Mouse (Mus musculus): Measurements from ENCODE around the gene Zfp619. TPM values are rescaled to one million over a fixed set of nuclear protein-coding genes. Genes with fewer than 3 reads are reported as not detected.
"Not testable (repeated sequence)": the region's sequence is repeated elsewhere in the genome, so short reads cannot be mapped to it uniquely, and the experiment has no call there.

Zfp619 gene
- polyA plus RNA-seq, 1 experiment, result not detected

DNA sequence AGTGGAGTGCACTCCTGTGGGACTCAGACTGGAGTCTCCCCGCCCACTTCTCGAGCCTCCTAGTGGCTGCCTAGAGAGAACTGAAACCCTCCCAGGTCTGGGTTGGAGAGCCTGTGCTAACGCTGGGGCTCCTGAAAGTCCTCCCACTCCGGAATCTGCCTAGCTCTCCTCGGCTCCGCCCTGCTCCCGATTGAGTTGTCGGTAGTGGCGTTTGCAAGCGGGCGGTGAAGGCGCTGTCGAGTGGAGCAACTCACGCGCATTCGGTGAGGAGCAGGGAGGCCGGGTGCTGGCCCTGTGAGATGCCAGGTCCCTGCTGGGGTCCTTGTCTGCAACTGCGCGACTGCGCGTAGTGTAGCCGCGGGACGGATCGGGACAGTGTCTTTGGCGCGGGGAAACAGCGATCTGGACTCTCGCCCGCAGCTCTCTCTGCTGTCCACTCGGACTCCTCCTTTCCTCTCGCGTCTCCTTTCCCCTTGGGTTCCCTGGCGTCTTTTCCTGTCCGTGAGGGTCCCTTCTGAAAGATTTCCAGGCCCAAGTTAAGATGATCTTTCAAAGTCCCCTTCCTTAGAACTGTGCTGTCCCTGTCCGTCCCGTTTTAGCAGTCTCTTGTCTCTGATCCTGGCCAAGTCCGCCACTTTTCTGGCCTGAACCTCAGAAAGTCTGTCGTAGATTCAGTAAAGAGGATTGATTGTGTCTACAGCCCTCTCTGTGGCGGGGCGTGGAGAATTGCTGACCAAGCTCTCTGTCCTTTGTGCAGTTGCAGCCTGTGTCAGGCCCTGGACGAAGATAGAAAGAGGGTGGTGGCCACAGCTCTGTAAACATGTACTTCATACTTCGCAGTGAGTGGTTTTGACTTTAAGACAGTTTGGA lies 26.9 kb downstream of the Zfp619 start:
- Histone ChIP-seq H3K4me1 (peaks cover 10% of the 10 kb centered on the region), H3K9me3 (no peaks in the 10 kb centered on the region), H3K27me3 (replicated peaks) (peaks cover 4% of the 10 kb centered on the region), H3K36me3 (replicated peaks; ENCODE audit: low read length) (no peaks in the 10 kb centered on the region), H3K4me3 (replicated peaks) (peak overlapping the region; percentile 91)
- TF ChIP-seq GATA1 (IDR thresholded peaks at IDR 0.05; ENCODE audit: borderline replicate concordance, low read length) (no peak), FLI1 (IDR thresholded peaks at IDR 0.05; ENCODE audit: low read length) (no peak)

DNA sequence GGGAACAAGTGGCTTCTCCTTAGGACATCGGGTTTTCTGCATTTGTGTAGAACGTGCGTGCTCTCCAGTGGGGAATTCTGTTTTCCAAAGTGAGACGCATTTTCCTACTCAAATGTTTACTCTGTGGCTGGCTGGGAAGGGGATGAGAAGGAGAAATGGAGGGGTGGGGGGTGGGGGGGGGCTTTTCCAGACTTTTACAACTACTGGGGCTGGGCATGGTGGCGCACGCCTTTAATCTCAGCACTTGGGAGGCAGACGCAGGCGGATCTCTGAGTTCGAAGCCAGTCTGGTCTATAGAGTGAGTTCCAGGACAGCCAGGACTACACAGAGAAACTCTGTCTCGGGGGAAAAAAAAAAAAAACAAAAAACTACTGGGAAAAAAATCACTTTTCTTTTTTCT lies 27.6 kb downstream of the Zfp619 start:
- Histone ChIP-seq H3K9me3 (no peaks in the 10 kb centered on the region), H3K4me1 (peaks cover 10% of the 10 kb centered on the region), H3K27me3 (replicated peaks) (peaks cover 4% of the 10 kb centered on the region), H3K36me3 (replicated peaks; ENCODE audit: low read length) (no peaks in the 10 kb centered on the region), H3K4me3 (replicated peaks) (peak overlapping the region; percentile 91)
- no peak for TF ChIP-seq GATA1 (IDR thresholded peaks at IDR 0.05; ENCODE audit: borderline replicate concordance, low read length)
- no peak for TF ChIP-seq FLI1 (IDR thresholded peaks at IDR 0.05; ENCODE audit: low read length)

DNA sequence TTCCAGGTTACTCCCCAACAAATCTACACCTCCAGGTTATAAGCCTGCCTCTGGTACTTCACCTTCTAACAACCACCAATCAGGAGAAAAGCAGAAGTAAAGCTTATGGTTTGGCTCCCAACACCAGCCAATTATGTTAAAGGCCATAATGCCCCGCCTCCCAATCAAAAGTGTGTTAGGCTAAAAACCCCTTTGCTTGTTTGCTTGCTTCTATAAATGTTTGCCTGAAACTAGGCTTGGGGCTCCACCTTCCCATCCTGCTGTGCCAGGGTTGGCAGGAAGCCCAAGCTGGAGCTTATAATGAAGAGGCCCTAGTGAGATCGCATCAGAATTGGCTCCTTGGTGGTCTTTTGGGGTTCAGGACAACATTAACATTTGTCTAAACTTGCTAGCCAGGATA lies 31.8 kb downstream of the Zfp619 start:
- H3K36me3 ChIP-seq (replicated peaks; ENCODE audit: low read length), result no peaks in the 10 kb centered on the region
- H3K27me3 ChIP-seq (replicated peaks), result peaks cover 2% of the 10 kb centered on the region
- no peak for TF ChIP-seq GATA1 (IDR thresholded peaks at IDR 0.05; ENCODE audit: borderline replicate concordance, low read length)
- TF ChIP-seq FLI1 (IDR thresholded peaks at IDR 0.05; ENCODE audit: low read length), result no peak
- H3K9me3 ChIP-seq, result no peaks in the 10 kb centered on the region
- peaks cover 11% of the 10 kb centered on the region for H3K4me1 ChIP-seq
- H3K4me3 ChIP-seq (replicated peaks), result no peak overlapping the region

DNA sequence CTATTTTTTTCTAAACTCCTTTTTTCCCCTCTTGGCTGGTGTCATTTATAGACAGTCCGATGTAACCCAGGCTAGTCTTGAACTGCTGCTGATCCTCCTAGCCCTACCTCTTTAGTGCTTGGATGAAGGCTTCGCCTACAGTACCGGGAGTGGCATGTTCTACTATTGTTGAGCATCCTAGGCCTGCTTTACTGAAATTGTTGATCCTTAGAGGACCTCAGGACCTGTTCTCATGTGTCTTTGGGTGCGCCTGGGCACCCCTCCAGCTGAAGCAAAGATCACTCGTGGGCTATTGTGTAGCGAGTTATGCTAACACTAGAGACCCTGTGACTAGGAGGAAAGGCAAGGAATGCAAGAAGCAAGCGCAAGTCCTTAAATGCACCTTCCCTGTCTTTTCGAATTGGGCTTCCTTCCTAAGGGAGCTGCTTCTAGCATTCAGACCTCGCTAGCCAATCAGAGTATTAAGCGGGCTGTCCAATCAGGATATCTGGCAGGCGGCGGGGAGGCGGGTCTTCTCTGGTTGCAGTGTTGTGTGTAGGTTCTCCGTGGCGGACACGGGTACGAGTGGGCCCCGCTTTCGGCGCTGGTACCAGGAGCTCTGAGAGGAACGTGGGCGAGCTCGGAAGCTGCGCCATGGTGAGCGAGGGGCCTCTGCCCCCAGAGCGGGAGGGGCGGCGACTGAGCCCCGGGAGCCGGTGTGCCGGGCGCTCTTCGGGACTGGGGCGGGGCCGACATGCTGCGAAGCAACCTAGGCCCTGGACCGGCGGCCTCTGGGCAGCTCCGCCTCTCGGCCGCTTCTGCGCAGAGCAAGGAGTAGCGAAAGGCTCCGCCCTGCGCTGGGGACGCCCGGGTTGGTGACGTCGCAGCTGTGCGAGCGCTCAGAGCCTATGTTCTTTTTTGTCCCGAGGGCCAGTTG lies 34.7 kb downstream of the Zfp619 start:
- no peaks in the 10 kb centered on the region for H3K27me3 ChIP-seq (replicated peaks)
- peaks cover 17% of the 10 kb centered on the region for H3K36me3 ChIP-seq (replicated peaks; ENCODE audit: low read length)
- no peaks in the 10 kb centered on the region for H3K9me3 ChIP-seq
- H3K4me3 ChIP-seq (replicated peaks), result peak overlapping the region; percentile 96
- peaks cover 5% of the 10 kb centered on the region for H3K4me1 ChIP-seq
- TF ChIP-seq FLI1 (IDR thresholded peaks at IDR 0.05; ENCODE audit: low read length) (no peak), GATA1 (IDR thresholded peaks at IDR 0.05; ENCODE audit: borderline replicate concordance, low read length) (no peak)

- Histone ChIP-seq H3K4me1 (peaks cover 5% of the 10 kb centered on the region), H3K27me3 (replicated peaks) (no peaks in the 10 kb centered on the region), H3K36me3 (replicated peaks; ENCODE audit: low read length) (peaks cover 22% of the 10 kb centered on the region), H3K4me3 (replicated peaks) (peak overlapping the region; percentile 96), H3K9me3 (no peaks in the 10 kb centered on the region)
- no peak for TF ChIP-seq FLI1 (IDR thresholded peaks at IDR 0.05; ENCODE audit: low read length)
- no peak for TF ChIP-seq GATA1 (IDR thresholded peaks at IDR 0.05; ENCODE audit: borderline replicate concordance, low read length)
Observed at GRCm38 (mm10) chr7:39552993-39553392, 35.4 kb downstream of the Zfp619 start.

- Histone ChIP-seq H3K9me3 (no peaks in the 10 kb centered on the region), H3K27me3 (replicated peaks) (no peaks in the 10 kb centered on the region), H3K4me3 (replicated peaks) (no peak overlapping the region), H3K36me3 (replicated peaks; ENCODE audit: low read length) (peaks cover 25% of the 10 kb centered on the region), H3K4me1 (peaks cover 5% of the 10 kb centered on the region)
- TF ChIP-seq GATA1 (IDR thresholded peaks at IDR 0.05; ENCODE audit: borderline replicate concordance, low read length), result no peak
- TF ChIP-seq FLI1 (IDR thresholded peaks at IDR 0.05; ENCODE audit: low read length), result no peak
Observed at GRCm38 (mm10) chr7:39553871-39554270, 36.3 kb downstream of the Zfp619 start.

- Histone ChIP-seq H3K27me3 (replicated peaks) (no peaks in the 10 kb centered on the region), H3K4me3 (replicated peaks) (no peak overlapping the region), H3K9me3 (no peaks in the 10 kb centered on the region), H3K4me1 (no peaks in the 10 kb centered on the region), H3K36me3 (replicated peaks; ENCODE audit: low read length) (no peaks in the 10 kb centered on the region)
- TF ChIP-seq GATA1 (IDR thresholded peaks at IDR 0.05; ENCODE audit: borderline replicate concordance, low read length), result no peak
- no peak for TF ChIP-seq FLI1 (IDR thresholded peaks at IDR 0.05; ENCODE audit: low read length)
Observed at GRCm38 (mm10) chr7:39580066-39580465, 62.5 kb downstream of the Zfp619 start.

GRCm38 (mm10) chr7:39580601-39581000 lies 63.0 kb downstream of the Zfp619 start:
- Histone ChIP-seq H3K27me3 (replicated peaks) (no peaks in the 10 kb centered on the region), H3K4me3 (replicated peaks) (no peak overlapping the region), H3K36me3 (replicated peaks; ENCODE audit: low read length) (no peaks in the 10 kb centered on the region), H3K9me3 (no peaks in the 10 kb centered on the region), H3K4me1 (no peaks in the 10 kb centered on the region)
- no peak for TF ChIP-seq GATA1 (IDR thresholded peaks at IDR 0.05; ENCODE audit: borderline replicate concordance, low read length)
- no peak for TF ChIP-seq FLI1 (IDR thresholded peaks at IDR 0.05; ENCODE audit: low read length)

GRCm38 (mm10) chr7:39586834-39587233 lies 69.3 kb downstream of the Zfp619 start:
- H3K4me1 ChIP-seq; H3K9me3 ChIP-seq; H3K36me3 ChIP-seq (replicated peaks; ENCODE audit: low read length): not testable (repeated sequence)

GRCm38 (mm10) chr7:39588037-39588436 lies 70.5 kb downstream of the Zfp619 start:
- Histone ChIP-seq H3K9me3 (no peaks in the 10 kb centered on the region), H3K27me3 (replicated peaks) (no peaks in the 10 kb centered on the region), H3K36me3 (replicated peaks; ENCODE audit: low read length) (no peaks in the 10 kb centered on the region), H3K4me1 (no peaks in the 10 kb centered on the region), H3K4me3 (replicated peaks) (no peak overlapping the region)
- TF ChIP-seq FLI1 (IDR thresholded peaks at IDR 0.05; ENCODE audit: low read length) (no peak), GATA1 (IDR thresholded peaks at IDR 0.05; ENCODE audit: borderline replicate concordance, low read length) (no peak)

More at GRCm38 (mm10) chr7:39586834-39587233, 69.3 kb downstream of the Zfp619 start:
- not testable (repeated sequence) for H3K27me3 ChIP-seq (replicated peaks); H3K4me3 ChIP-seq (replicated peaks)

DNA sequence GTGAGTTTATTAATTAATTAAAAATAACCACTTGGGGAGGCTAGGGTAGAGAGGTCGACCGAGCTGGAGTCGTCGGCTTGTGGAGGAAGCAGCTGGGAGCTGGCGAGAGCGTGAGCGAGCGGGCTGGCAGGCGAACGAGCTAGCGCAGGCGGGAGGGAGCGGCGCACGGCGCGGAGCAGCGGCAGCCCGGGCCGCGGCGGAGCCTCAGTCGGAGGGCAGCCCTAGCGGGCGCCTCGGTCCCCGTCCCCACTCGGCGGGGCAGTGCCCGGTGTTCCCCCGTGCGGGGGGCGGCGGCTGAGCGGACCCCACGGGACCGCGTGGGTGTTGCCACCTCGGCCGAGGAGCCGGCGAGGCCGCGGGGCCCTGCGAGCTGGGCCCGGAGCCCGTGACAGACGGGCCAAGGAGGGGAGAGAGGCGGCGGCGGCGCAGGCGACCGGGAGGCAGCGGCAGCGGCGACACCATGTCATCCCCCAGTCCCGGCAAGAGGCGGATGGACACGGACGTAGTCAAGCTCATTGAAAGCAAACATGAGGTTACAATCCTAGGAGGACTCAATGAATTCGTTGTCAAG lies 71.0 kb downstream of the Zfp619 start:
- H3K36me3 ChIP-seq (replicated peaks; ENCODE audit: low read length); H3K27me3 ChIP-seq (replicated peaks); H3K4me1 ChIP-seq; H3K4me3 ChIP-seq (replicated peaks); H3K9me3 ChIP-seq: not testable (repeated sequence)

- H3K36me3 ChIP-seq (replicated peaks; ENCODE audit: low read length); H3K27me3 ChIP-seq (replicated peaks); H3K9me3 ChIP-seq; H3K4me3 ChIP-seq (replicated peaks); H3K4me1 ChIP-seq: not testable (repeated sequence)
Observed at GRCm38 (mm10) chr7:39589044-39589443, 71.5 kb downstream of the Zfp619 start.

All from megakaryocyte, embryonic 14.5 days (primary cell).